ENCODE assay signal across 8 mouse cellular contexts in genomic region chr7:19024581-19025255, GRCm38 (mm10). TPM values are rescaled to one million over a fixed set of nuclear protein-coding genes. Genes with fewer than 3 reads are reported as not detected.
DNase-seq lines count a peak whose midpoint lies in the region; ATAC-seq and TF ChIP-seq lines count a peak whose summit lies in the region.

No protein-coding gene starts in this region.

- under 1% methylated on average over 27 of the region's 36 CpGs for WGBS in embryonic facial prominence, embryonic 15.5 days
- 3% methylated on average over 32 of the region's 36 CpGs for WGBS in liver, postnatal 0 days (ENCODE audit: insufficient replicate concordance)
- WGBS in small intestine, adult 2 months: 1% methylated on average over 34 of the region's 36 CpGs

- H3K27me3 ChIP-seq in Patski: peaks cover 2% of the 10 kb centered on the region
- peaks cover 41% of the 10 kb centered on the region for H3K27me3 ChIP-seq in embryonic facial prominence, embryonic 15.5 days
- H3K27me3 ChIP-seq in liver, postnatal 0 days (ENCODE audit: insufficient read depth, low read length): peaks cover 16% of the 10 kb centered on the region
- H3K27me3 ChIP-seq in small intestine, adult 2 months (ENCODE audit: control insufficient read depth, insufficient read depth, low read length): peaks cover 5% of the 10 kb centered on the region

- H3K4me3 ChIP-seq in left cerebral cortex, adult 2 months: peak overlapping the region; percentile 91
- peak overlapping the region; percentile 92 for H3K4me3 ChIP-seq in embryonic facial prominence, embryonic 15.5 days (replicated peaks)
- H3K4me3 ChIP-seq in liver, postnatal 0 days (ENCODE audit: low read depth, low read length): peak overlapping the region; percentile 100
- peak overlapping the region; percentile 88 for H3K4me3 ChIP-seq in small intestine, adult 2 months (ENCODE audit: low read depth, low read length)

- peaks cover 13% of the 10 kb centered on the region for H3K36me3 ChIP-seq in embryonic facial prominence, embryonic 15.5 days
- H3K36me3 ChIP-seq in liver, postnatal 0 days (replicated peaks; ENCODE audit: insufficient read depth, low read length): peaks cover 10% of the 10 kb centered on the region
- H3K36me3 ChIP-seq in small intestine, adult 2 months (ENCODE audit: control insufficient read depth, insufficient read depth, low read length): peaks cover 9% of the 10 kb centered on the region

- peak overlapping the region; percentile 76 for H3K4me2 ChIP-seq in embryonic facial prominence, embryonic 15.5 days (replicated peaks)
- H3K4me2 ChIP-seq in liver, postnatal 0 days (ENCODE audit: low read depth, low read length): peak overlapping the region; percentile 98

- TF ChIP-seq POLR2A in small intestine, adult 2 months (IDR thresholded peaks at IDR 0.05; ENCODE audit: low read depth, low read length): no peak

- POLR2A ChIA-PET in Patski (lab: Charles Lee): no interaction called here

- ATAC-seq in Patski: peak; percentile 13
- ATAC-seq in embryonic facial prominence, embryonic 15.5 days (ENCODE audit: insufficient number of reproducible peaks, low FRiP score, low TSS enrichment, low read depth): peak; percentile 13
- ATAC-seq in liver, postnatal 0 days: peak; percentile 43
- ATAC-seq in inflammation-experienced regulatory T-cells, adult 6 months: no peak

- CTCF ChIA-PET in Patski (lab: Charles Lee): interaction anchor here (1.4 to 1.7 kb wide), 3 partner anchors 13 to 68 kb away, joined by 3 to 5 read pairs (median 4); no protein-coding TSS in a partner anchor

- intact Hi-C loops in left cerebral cortex, adult 2 months (cut with DNase I): loop anchor here (10.0 kb wide), 1 partner anchor 340 kb away; no protein-coding TSS in a partner anchor
- intact Hi-C loops in left cerebral cortex, postnatal 4 days (cut with DNase I): no loop called here

- in situ Hi-C loops in Patski (cut with MboI; ENCODE audit: low pct_unique_long_range_greater_than_20kb): no loop called here

- peaks cover 24% of the 10 kb centered on the region for H3K4me1 ChIP-seq in embryonic facial prominence, embryonic 15.5 days
- peaks cover 24% of the 10 kb centered on the region for H3K4me1 ChIP-seq in liver, postnatal 0 days (ENCODE audit: insufficient read depth)
- H3K4me1 ChIP-seq in small intestine, adult 2 months (ENCODE audit: control insufficient read depth, insufficient read depth, insufficient read length, low read length): peaks cover 9% of the 10 kb centered on the region

- H3K9me3 ChIP-seq in embryonic facial prominence, embryonic 15.5 days (replicated peaks): no peaks in the 10 kb centered on the region
- H3K9me3 ChIP-seq in liver, postnatal 0 days (ENCODE audit: low read length): no peaks in the 10 kb centered on the region

- peak overlapping the region; percentile 84 for H3K9ac ChIP-seq in embryonic facial prominence, embryonic 15.5 days
- peak overlapping the region; percentile 97 for H3K9ac ChIP-seq in liver, postnatal 0 days (replicated peaks)

- no peak for TF ChIP-seq CTCF in left cerebral cortex, adult 2 months (IDR thresholded peaks at IDR 0.05)
- no peak for TF ChIP-seq CTCF in Patski (IDR thresholded peaks at IDR 0.05)
- TF ChIP-seq CTCF in liver, postnatal 0 days (IDR thresholded peaks at IDR 0.05; ENCODE audit: low read depth): no peak
- TF ChIP-seq CTCF in small intestine, adult 2 months (IDR thresholded peaks at IDR 0.05; ENCODE audit: extremely low read depth, insufficient read length, insufficient replicate concordance, low read depth, low read length): no peak

- no peak for TF ChIP-seq EP300 in liver, postnatal 0 days (IDR thresholded peaks at IDR 0.05; ENCODE audit: low read depth)

- DNase-seq in left cerebral cortex, adult 2 months (ENCODE audit: extremely low spot score in 1 of 2, low spot score in 2 of 2): no peak
- no peak for DNase-seq in left cerebral cortex, postnatal 4 days
- DNase-seq in Patski (ENCODE audit: low read depth, low spot score): no peak
- DNase-seq in induced T-regulatory cell, adult 2 months (ENCODE audit: low read depth): peak; percentile 53
- peak; percentile 57 for DNase-seq in liver, postnatal 0 days

- H3K27ac ChIP-seq in left cerebral cortex, adult 2 months: peak overlapping the region; percentile 89
- peak overlapping the region; percentile 71 for H3K27ac ChIP-seq in embryonic facial prominence, embryonic 15.5 days (replicated peaks)
- peak overlapping the region; percentile 87 for H3K27ac ChIP-seq in liver, postnatal 0 days (ENCODE audit: low read depth)
- H3K27ac ChIP-seq in small intestine, adult 2 months (ENCODE audit: insufficient read depth, low read depth, low read length): no peak overlapping the region

RNA-seq across cellular contexts. Expression of gene Sympk, which starts 0.5 kb away (rescaled TPM):
- 100 to 1,000 TPM; 126 to 133 TPM for total RNA-seq in left cerebral cortex, adult 2 months (2021)
- total RNA-seq in left cerebral cortex, postnatal 4 days (2021): 10 to 100 TPM; 87.1 to 96.8 TPM
- polyA plus RNA-seq in Patski (2021): 104 TPM
- polyA plus RNA-seq in embryonic facial prominence, embryonic 15.5 days (2015; fragmentation: Nextera tagmentation; extraction: Ambion mirVana): 35.3 and 36.8 TPM in 2 replicates
- 6.9 and 7.1 TPM in 2 replicates for polyA plus RNA-seq in liver, postnatal 0 days (2015; fragmentation: Nextera tagmentation; extraction: Ambion mirVana)
- polyA plus RNA-seq in small intestine, adult 2 months (2012; rRNA removed): 50.4 and 71.8 TPM in 2 replicates
- polyA plus RNA-seq in inflammation-experienced regulatory T-cells, adult 6 months (2017; shearing (Covaris generic)): 10 to 100 TPM in 1 of 3 experiments, 1 to 10 TPM in 2; 8.2 to 12.2 (median 9.2) TPM

RNA-seq across cellular contexts. Expression of gene Foxa3, which starts 1.4 kb away (rescaled TPM):
- total RNA-seq in left cerebral cortex, adult 2 months (2021): not detected
- total RNA-seq in left cerebral cortex, postnatal 4 days (2021): not detected
- polyA plus RNA-seq in Patski (2021): 0.09 TPM
- 0.58 and 1.3 TPM in 2 replicates for polyA plus RNA-seq in embryonic facial prominence, embryonic 15.5 days (2015; fragmentation: Nextera tagmentation; extraction: Ambion mirVana)
- 61.0 and 84.0 TPM in 2 replicates for polyA plus RNA-seq in liver, postnatal 0 days (2015; fragmentation: Nextera tagmentation; extraction: Ambion mirVana)
- polyA plus RNA-seq in small intestine, adult 2 months (2012; rRNA removed): 17.8 and 19.9 TPM in 2 replicates
- polyA plus RNA-seq in inflammation-experienced regulatory T-cells, adult 6 months (2017; shearing (Covaris generic)): not detected

RNA-seq across cellular contexts. Expression of gene Irf2bp1, which starts 20.9 kb away (rescaled TPM):
- 10 to 100 TPM; 47.7 to 49.2 TPM for total RNA-seq in left cerebral cortex, adult 2 months (2021)
- total RNA-seq in left cerebral cortex, postnatal 4 days (2021): 10 to 100 TPM; 56.9 to 60.8 TPM
- 31.5 TPM for polyA plus RNA-seq in Patski (2021)
- 31.1 and 32.2 TPM in 2 replicates for polyA plus RNA-seq in embryonic facial prominence, embryonic 15.5 days (2015; fragmentation: Nextera tagmentation; extraction: Ambion mirVana)
- polyA plus RNA-seq in liver, postnatal 0 days (2015; fragmentation: Nextera tagmentation; extraction: Ambion mirVana): 6.3 and 8.8 TPM in 2 replicates
- 17.0 and 25.8 TPM in 2 replicates for polyA plus RNA-seq in small intestine, adult 2 months (2012; rRNA removed)
- 1 to 10 TPM; 1.1 to 2.6 (median 1.9) TPM for polyA plus RNA-seq in inflammation-experienced regulatory T-cells, adult 6 months (2017; shearing (Covaris generic))

RNA-seq across cellular contexts. Expression of gene Rsph6a, which starts 29.8 kb away (rescaled TPM):
- under 1 TPM; 0.27 to 0.30 TPM for total RNA-seq in left cerebral cortex, adult 2 months (2021)
- under 1 TPM; 0.30 to 0.46 TPM for total RNA-seq in left cerebral cortex, postnatal 4 days (2021)
- polyA plus RNA-seq in Patski (2021): not detected
- polyA plus RNA-seq in embryonic facial prominence, embryonic 15.5 days (2015; fragmentation: Nextera tagmentation; extraction: Ambion mirVana): not detected in 2 replicates
- not detected in 2 replicates for polyA plus RNA-seq in liver, postnatal 0 days (2015; fragmentation: Nextera tagmentation; extraction: Ambion mirVana)
- not detected in 2 replicates for polyA plus RNA-seq in small intestine, adult 2 months (2012; rRNA removed)
- polyA plus RNA-seq in inflammation-experienced regulatory T-cells, adult 6 months (2017; shearing (Covaris generic)): not detected

RNA-seq across cellular contexts. Expression of gene Mypop, which starts 33.7 kb away (rescaled TPM):
- 10 to 100 TPM; 50.6 to 61.2 TPM for total RNA-seq in left cerebral cortex, adult 2 months (2021)
- 10 to 100 TPM; 18.8 to 20.2 TPM for total RNA-seq in left cerebral cortex, postnatal 4 days (2021)
- 15.3 TPM for polyA plus RNA-seq in Patski (2021)
- polyA plus RNA-seq in embryonic facial prominence, embryonic 15.5 days (2015; fragmentation: Nextera tagmentation; extraction: Ambion mirVana): 5.9 and 6.3 TPM in 2 replicates
- polyA plus RNA-seq in liver, postnatal 0 days (2015; fragmentation: Nextera tagmentation; extraction: Ambion mirVana): 0.39 and 0.55 TPM in 2 replicates
- 1.9 and 2.3 TPM in 2 replicates for polyA plus RNA-seq in small intestine, adult 2 months (2012; rRNA removed)
- 1 to 10 TPM; 2.1 to 2.7 (median 2.6) TPM for polyA plus RNA-seq in inflammation-experienced regulatory T-cells, adult 6 months (2017; shearing (Covaris generic))

Comparison
In these comparisons a context has a peak if more than half of its experiments do, and no peak if none do; other contexts are left out.
1. DNase-seq: peak in induced T-regulatory cell, adult 2 months (single experiment) and liver, postnatal 0 days (single experiment); none in left cerebral cortex, adult 2 months (0 of 2), left cerebral cortex, postnatal 4 days (single experiment) and Patski (single experiment).
2. Peak in every context shown above with its lines, with median percentiles within 50 percentile points of each other: H3K4me3 ChIP-seq.